Mouse (Mus musculus) lung, embryonic 16.5 days (tissue): ENCODE results near the gene Gm10401. TPM values are rescaled to one million over a fixed set of nuclear protein-coding genes. Genes with fewer than 3 reads are reported as not detected.
A peak's percentile ranks its signal among the peaks of the same experiment; 100 is the strongest.

Source experiments
- ATAC-seq: fragments of 200-750 bp; cut with Nextera tagmentation; 2 replicates; pipeline ENCODE4 v1.8.0; 2017; ENCODE audit warnings: low read depth, mild to moderate bottlenecking, moderate library complexity
- H3K27ac ChIP-seq: fragments of 300-500 bp; sonication (generic); 2 replicates; pipeline ENCODE4 v1.5.1; 2014; ENCODE audit warnings: mild to moderate bottlenecking, control low read depth, low read length
- H3K27me3 ChIP-seq: fragments of 300-500 bp; sonication (generic); 2 replicates; pipeline ENCODE4 v1.6.1; 2014; ENCODE audit warnings: low read depth, low read length, mixed read lengths; ENCODE audit not compliant: control insufficient read depth, insufficient read depth
- H3K36me3 ChIP-seq: fragments of 300-500 bp; sonication (generic); 2 replicates; pipeline ENCODE4 v1.6.1; 2014; ENCODE audit warnings: low read length; ENCODE audit not compliant: control insufficient read depth, insufficient read depth
- H3K4me1 ChIP-seq: fragments of 300-500 bp; sonication (generic); replicated peaks from 2 replicates; pipeline ENCODE4 v1.6.1; 2014; ENCODE audit warnings: low read length, mixed read lengths; ENCODE audit not compliant: control insufficient read depth, insufficient read depth
- H3K4me2 ChIP-seq: fragments of 300-500 bp; sonication (generic); 2 replicates; pipeline ENCODE4 v1.6.1; 2014; ENCODE audit warnings: low read depth, low read length, control low read depth
- H3K4me3 ChIP-seq: fragments of 300-500 bp; sonication (generic); 2 replicates; pipeline ENCODE4 v1.5.1; 2014; ENCODE audit warnings: mild to moderate bottlenecking, low read length, control low read depth
- H3K9ac ChIP-seq: fragments of 300-500 bp; sonication (generic); 2 replicates; pipeline ENCODE4 v1.6.1; 2014; ENCODE audit warnings: low read length, control low read depth
- H3K9me3 ChIP-seq: fragments of 300-500 bp; sonication (generic); 2 replicates; pipeline ENCODE4 v1.6.1; 2016; ENCODE audit warnings: low read length; ENCODE audit not compliant: control insufficient read depth
- WGBS: fragments of 180-500 bp; shearing (Covaris S2); extraction: QIAGEN DNeasy Blood & Tissue Kit; methylation state at CpG from one replicate; pipeline ENCODE4 v1.1.7; 2014; 5-methylcytosine and 5-hydroxymethylcytosine counted together
- polyA plus RNA-seq: library from polyadenylated mRNA; unstranded; fragments of >200 nt; fragmentation: Nextera tagmentation; extraction: Ambion mirVana; gene quantifications from 2 replicates; pipeline ENCODE4 v1.2.1, GENCODE M21; 2015

The Gm10401 gene
- polyA plus RNA-seq, 1 experiment from 2014 or later, result 25.4 TPM

DNA sequence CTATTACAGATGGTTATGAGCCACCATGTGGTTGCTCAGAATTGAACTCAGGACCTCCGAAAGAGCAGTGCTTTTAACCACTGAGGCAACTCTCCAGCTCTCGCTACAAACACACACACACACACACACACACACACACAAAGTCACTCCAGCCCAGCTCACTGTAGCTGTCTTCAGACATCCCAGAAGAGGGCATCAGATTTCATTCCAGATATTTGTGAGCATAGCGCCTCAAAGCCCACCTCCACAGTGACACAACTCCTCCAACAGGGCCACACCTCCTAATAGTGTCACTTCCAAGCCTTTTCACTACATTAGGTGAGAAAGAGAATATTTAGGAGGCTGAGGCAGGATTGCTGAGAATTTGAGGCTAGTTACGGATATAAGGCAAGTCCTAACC lies 41.0 kb upstream of the Gm10401 start:
- Histone ChIP-seq H3K4me3 (no peak overlapping the region), H3K4me2 (no peak overlapping the region), H3K9ac (no peak overlapping the region), H3K27me3 (no peaks in the 10 kb centered on the region), H3K36me3 (no peaks in the 10 kb centered on the region), H3K27ac (no peak overlapping the region), H3K9me3 (no peaks in the 10 kb centered on the region), H3K4me1 (peaks cover 1% of the 10 kb centered on the region; the same call in 1 of the 2 replicates)
- no peak for ATAC-seq
- 51% methylated on average over 4 of the region's 4 CpGs for WGBS

- ATAC-seq, result peak; percentile 97
- Histone ChIP-seq H3K9me3 (no peaks in the 10 kb centered on the region), H3K9ac (peak within 1 kb of the TSS; percentile 88), H3K27me3 (no peaks in the 10 kb centered on the region), H3K4me2 (peak within 1 kb of the TSS; percentile 98), H3K4me1 (peaks cover 11% of the 10 kb centered on the region; the same call in 1 of the 2 replicates), H3K27ac (no peak within 1 kb of the TSS), H3K4me3 (peak within 1 kb of the TSS; percentile 90), H3K36me3 (no peaks in the 10 kb centered on the region)
- WGBS, result under 1% methylated on average over 75 of the region's 81 CpGs
Measured at GRCm38 (mm10) chr5:115134234-115135165, 36.4 kb upstream of the Gm10401 start, which contains the start of gene Unc119b. Unc119b (minus strand) TSS chr5:115134975.

DNA sequence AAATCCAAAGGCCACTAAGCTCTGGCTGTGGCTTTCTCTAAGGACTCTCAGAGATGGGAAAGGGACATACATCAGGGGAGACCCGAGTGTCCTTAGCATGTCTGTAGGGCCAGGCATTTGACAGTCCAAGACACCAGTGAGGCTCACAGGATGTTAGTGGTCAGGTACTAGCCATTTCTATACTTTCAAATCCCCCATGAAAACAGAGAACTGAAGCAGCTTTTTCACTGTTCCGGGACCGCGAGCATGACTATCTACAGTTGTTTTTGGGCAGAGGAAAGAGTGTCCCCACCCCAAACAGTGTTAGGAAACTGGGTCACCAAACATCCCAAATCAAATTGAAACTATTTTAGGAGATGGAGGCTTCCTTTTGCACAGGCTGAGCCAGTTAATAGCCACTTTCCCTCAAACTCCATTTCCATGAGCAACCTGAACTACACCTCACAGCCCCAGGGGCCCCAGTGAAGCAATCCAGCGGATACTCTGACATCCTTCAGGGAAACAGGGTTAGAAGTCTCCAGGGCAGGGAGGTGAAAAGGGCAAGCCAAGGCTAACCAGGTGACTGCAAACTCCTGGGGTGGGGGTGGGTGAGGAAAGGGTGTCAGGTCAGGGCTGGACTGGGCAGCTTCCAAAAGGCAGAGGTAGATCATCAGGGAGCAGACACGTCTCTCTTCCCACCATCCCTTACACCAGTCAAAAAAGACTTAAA lies 35.4 kb upstream of the Gm10401 start:
- H3K27me3 ChIP-seq, result no peaks in the 10 kb centered on the region
- H3K36me3 ChIP-seq, result peaks cover 2% of the 10 kb centered on the region; the same call in 1 of the 2 replicates
- H3K9me3 ChIP-seq, result no peaks in the 10 kb centered on the region
- no peak for ATAC-seq
- peaks cover 11% of the 10 kb centered on the region; the same call in 1 of the 2 replicates for H3K4me1 ChIP-seq
- 54% methylated on average over 6 of the region's 6 CpGs for WGBS
- H3K27ac ChIP-seq, result no peak overlapping the region
- peak overlapping the region; percentile 98 for H3K4me2 ChIP-seq
- peak overlapping the region; percentile 90 for H3K4me3 ChIP-seq
- peak overlapping the region; percentile 88 for H3K9ac ChIP-seq

DNA sequence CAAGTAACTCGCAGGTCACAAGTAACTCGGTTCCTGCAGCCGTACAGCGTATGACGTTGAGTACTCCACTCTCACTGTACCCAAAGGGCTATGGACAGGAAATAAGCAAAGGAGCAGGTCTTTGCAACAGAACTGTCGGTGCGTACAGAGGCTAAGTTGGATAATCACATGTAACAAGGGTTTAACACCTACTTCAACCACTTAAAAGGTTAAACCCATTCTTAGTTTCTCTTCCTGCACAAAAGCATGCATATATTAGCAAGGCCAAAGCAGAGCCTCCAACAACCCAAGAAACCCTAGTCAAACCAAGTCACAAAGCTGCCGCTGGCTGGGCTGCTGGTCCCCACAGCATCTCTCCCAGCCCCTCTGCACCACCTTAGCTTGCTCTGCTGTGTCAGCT lies 34.4 kb upstream of the Gm10401 start:
- Histone ChIP-seq H3K4me1 (peaks cover 11% of the 10 kb centered on the region; the same call in 1 of the 2 replicates), H3K27ac (no peak overlapping the region), H3K4me2 (no peak overlapping the region), H3K27me3 (no peaks in the 10 kb centered on the region), H3K4me3 (no peak overlapping the region), H3K9ac (no peak overlapping the region), H3K36me3 (peaks cover 7% of the 10 kb centered on the region; the same call in 1 of the 2 replicates), H3K9me3 (no peaks in the 10 kb centered on the region)
- 89% methylated on average over 8 of the region's 8 CpGs for WGBS
- no peak for ATAC-seq

DNA sequence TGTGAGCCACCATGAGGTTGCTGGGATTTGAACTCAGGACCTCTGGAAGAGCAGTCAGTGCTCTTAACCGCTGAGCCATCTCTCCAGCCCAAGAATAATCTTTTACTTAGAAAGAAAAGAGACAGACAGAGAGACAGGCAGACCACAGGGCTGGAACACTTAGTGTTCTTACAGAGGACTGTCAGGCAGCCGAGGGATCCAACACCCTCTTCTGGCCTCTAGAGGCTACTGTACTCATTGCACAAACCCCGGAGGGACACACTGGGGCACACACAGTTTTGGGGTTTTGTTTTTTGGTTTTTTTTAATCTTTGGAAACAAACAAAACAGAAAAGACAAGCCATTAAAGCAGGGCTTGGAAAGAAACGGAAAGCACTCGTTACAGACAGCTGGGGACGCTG lies 31.2 kb upstream of the Gm10401 start:
- no peak for ATAC-seq
- Histone ChIP-seq H3K4me2 (no peak overlapping the region), H3K27me3 (no peaks in the 10 kb centered on the region), H3K27ac (no peak overlapping the region), H3K4me1 (peaks cover 19% of the 10 kb centered on the region), H3K9me3 (no peaks in the 10 kb centered on the region), H3K36me3 (peaks cover 12% of the 10 kb centered on the region; the same call in 1 of the 2 replicates), H3K4me3 (no peak overlapping the region), H3K9ac (no peak overlapping the region)
- 86% methylated on average over 6 of the region's 6 CpGs for WGBS

GRCm38 (mm10) chr5:115127421-115128179 lies 29.5 kb upstream of the Gm10401 start:
- no peak overlapping the region for H3K4me3 ChIP-seq
- H3K4me1 ChIP-seq, result peaks cover 8% of the 10 kb centered on the region
- H3K9me3 ChIP-seq, result no peaks in the 10 kb centered on the region
- no peaks in the 10 kb centered on the region for H3K27me3 ChIP-seq
- no peak overlapping the region for H3K4me2 ChIP-seq
- WGBS, result 87% methylated on average over 22 of the region's 22 CpGs
- H3K9ac ChIP-seq, result no peak overlapping the region
- H3K27ac ChIP-seq, result no peak overlapping the region
- ATAC-seq, result no peak
- H3K36me3 ChIP-seq, result peaks cover 16% of the 10 kb centered on the region; the same call in 1 of the 2 replicates

DNA sequence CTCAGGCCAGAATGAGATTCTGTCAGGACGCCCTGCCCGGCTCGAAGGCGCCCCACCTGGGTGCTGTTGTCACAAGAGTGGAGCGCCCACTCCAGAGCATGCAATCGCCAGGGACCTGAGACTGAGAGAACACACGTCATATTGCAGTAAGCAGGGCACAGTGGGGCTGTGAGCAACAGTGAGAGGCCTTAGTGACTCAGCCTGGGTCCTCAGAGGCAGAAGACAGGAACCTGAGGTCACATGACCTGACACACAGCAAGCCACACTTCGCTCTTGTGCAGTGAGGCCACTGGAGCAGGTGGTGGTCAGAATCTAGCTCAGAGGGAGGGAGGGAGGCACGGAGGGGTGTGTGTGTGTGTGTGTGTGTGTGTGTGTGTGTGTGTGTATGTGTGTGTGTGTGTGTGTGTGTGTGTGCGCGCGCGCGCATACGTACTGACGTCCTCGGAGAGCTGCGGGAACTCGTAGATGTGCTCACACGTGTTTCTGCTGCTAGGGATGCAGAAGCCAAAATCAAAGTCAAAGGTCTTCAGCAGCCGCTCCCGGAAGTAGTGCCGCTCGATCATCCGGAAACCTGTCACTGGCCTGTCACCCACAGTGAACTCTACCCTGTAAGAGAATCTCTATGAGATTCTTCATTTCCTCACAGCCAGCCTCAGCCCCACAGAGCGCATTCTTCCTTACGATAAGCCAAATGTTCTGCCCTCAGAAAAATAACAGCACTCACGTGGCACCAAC lies 28.6 kb upstream of the Gm10401 start:
- Histone ChIP-seq H3K4me2 (no peak overlapping the region), H3K9ac (no peak overlapping the region), H3K4me3 (no peak overlapping the region), H3K36me3 (peaks cover 16% of the 10 kb centered on the region; the same call in 1 of the 2 replicates), H3K27ac (no peak overlapping the region), H3K4me1 (peaks cover 8% of the 10 kb centered on the region), H3K27me3 (no peaks in the 10 kb centered on the region), H3K9me3 (no peaks in the 10 kb centered on the region)
- WGBS, result 86% methylated on average over 28 of the region's 28 CpGs
- no peak for ATAC-seq

- 0 out of 2 replicates have a peak overlapping the region, but pooled peaks have one; percentile 18 for H3K4me2 ChIP-seq
- peaks cover 16% of the 10 kb centered on the region; the same call in 1 of the 2 replicates for H3K36me3 ChIP-seq
- peak; percentile 88 for ATAC-seq
- H3K4me3 ChIP-seq, result 0 out of 2 replicates have a peak overlapping the region, but pooled peaks have one; percentile 17
- no peaks in the 10 kb centered on the region for H3K9me3 ChIP-seq
- no peak overlapping the region for H3K9ac ChIP-seq
- no peak overlapping the region for H3K27ac ChIP-seq
- no peaks in the 10 kb centered on the region for H3K27me3 ChIP-seq
- peaks cover 8% of the 10 kb centered on the region for H3K4me1 ChIP-seq
- 20% methylated on average over 24 of the region's 24 CpGs for WGBS
Measured at GRCm38 (mm10) chr5:115125211-115125871, 27.2 kb upstream of the Gm10401 start.
